Mouse (Mus musculus): Measurements from ENCODE around the gene Igf2bp2.

Igf2bp2 gene

DNA sequence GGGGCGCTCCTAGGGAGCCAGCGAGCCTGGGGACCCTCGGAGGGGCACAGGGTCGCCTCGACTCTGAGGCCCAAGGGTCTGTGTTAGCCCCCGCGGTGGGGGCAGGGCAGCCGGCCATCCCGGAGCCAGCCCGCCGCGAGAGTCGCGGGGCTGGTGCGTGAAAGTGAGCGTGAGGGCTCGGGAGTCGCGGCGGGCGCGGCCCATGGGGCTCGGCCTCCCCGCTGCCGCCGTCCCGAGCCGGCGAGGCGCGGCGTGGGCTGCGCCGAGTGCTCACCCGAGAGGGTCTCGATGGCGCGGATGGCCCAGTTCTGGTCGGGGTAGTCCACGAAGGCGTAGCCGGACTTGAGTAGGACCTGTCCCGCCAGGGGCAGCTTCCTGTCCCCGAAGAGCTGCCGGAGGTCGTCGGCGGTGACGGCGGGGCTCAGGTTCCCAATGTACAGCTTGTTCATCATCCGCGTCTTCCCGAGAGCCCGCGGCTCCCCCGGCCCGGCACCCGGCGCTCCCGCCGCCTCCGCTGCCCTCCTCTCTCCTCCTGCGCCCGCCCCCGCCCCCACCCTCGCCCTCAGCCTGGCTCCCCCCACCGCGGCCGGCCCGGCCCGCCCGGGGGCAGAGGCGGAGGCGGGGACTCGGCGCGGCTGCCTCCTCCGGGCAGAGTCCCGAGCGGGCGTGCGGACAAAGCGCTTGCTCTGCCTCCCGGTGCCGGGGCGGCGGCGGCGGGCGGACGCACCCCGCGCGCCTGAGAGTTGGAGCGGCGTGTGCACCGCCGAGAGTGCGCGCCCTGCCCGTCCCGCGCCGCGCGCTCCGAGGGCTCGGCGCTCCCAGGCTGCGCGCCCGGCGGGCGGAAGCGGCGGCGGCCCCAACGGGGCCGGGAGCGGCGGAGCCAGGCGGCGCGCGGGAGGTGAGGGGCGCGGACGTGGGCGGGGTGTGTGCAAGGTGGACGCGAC lies at the start of gene Igf2bp2:
Gene Igf2bp2 (minus strand): TSS at position 788 of the 944 bp plus-strand sequence.
- peak; percentile 71 for DNase-seq (ENCODE audit: low spot score)

GRCm38 (mm10) chr16:22203501-22203900 lies 40.4 kb upstream of the Igf2bp2 start:
- DNase-seq (ENCODE audit: low spot score), result no peak

DNA sequence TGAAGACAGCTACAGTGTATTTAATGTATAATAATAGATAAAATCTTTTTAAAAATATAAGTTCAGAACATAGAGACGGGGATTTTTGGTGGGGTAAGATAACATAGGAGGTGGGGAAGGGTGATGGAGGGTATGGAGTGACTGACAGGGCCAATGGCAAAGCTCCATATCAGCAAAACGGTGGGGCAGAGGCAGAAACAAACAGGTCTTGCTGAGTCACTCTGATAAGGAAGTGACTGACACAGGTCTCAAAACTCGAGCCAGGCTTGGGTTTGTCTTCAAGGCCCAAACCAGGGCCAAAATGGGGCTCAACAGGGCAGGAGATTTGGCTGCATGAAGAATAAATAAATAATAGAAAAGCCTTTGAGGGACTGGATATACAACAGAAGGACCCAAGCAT lies 38.8 kb upstream of the Igf2bp2 start:
- DNase-seq (ENCODE audit: low spot score), result no peak

DNA sequence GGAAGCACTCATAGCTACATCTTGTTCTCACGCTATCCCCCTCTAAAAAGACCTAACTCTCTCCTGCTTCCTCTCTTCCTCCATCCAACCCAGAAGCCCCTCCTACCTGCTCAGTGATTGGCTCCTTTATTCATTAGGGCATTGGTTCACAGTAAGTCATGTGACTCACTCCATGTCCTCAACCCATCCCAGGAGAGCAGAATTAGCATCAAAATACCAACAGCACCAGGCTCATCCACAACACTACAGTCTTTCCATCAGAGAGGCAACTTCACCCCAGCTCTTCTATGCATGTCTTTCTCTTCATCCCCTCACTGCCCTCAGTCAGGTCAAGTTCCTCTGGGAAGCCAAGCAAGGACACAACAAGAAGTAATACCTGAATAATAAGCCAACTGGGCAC lies 37.4 kb upstream of the Igf2bp2 start:
- DNase-seq (ENCODE audit: low spot score), result no peak

DNA sequence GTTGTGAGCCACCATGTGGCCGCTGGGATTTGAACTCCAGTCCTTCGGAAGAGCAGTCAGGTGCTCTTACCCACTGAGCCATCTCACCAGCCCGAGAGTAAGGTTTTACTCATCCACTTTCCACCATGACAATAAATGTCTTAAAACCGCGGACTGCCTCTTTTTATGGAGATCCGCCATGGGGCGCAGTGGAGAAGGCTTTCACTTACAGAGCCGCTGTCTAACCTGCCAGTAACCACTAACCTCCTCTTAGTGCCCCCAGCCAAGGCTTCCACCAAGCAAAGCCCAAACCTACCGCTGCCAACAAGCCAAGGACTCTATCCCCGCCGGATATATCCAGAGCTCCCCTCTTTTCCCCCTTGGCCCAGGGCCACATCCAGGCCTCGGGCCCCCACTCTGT lies 24.3 kb upstream of the Igf2bp2 start:
- no peak for DNase-seq (ENCODE audit: low spot score)

DNA sequence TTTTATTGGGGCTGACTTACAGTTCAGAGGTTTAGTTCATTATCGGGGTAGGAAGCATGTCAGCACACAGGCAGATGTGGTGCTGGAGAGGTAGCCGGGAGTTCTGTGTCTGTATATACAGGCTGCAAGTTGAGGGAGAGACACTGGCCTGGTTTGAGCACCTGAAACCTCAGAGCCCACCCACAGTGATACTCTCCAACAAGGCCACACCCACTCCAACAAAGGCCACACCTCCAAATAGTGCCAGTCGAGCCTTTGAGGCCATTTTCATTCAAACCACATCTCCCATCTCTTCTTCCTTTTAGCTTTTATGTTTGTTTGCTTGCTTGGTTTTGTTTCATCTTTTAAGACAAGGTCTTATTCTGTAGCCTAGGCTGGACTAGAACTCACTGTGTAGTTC lies 22.3 kb upstream of the Igf2bp2 start:
- no peak for DNase-seq (ENCODE audit: low spot score)

DNA sequence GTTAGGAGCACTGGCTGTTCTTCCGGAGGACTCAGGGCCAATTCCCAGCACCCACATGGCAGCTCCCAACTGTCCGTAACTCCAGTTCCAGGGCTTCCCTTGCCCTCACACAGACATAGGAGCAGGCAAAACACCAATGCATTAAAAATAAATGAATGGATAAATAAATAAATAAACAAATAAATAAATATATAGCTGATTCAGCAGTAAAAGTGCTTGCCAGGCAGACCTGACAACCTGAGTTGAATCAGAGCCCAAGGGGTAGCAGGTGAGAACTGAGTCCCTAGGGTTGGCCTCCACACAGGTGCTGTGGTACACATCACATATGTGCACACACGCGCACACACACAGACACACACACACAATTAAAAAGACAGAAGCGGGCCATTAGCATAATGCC lies 21.0 kb upstream of the Igf2bp2 start:
- no peak for DNase-seq (ENCODE audit: low spot score)

DNA sequence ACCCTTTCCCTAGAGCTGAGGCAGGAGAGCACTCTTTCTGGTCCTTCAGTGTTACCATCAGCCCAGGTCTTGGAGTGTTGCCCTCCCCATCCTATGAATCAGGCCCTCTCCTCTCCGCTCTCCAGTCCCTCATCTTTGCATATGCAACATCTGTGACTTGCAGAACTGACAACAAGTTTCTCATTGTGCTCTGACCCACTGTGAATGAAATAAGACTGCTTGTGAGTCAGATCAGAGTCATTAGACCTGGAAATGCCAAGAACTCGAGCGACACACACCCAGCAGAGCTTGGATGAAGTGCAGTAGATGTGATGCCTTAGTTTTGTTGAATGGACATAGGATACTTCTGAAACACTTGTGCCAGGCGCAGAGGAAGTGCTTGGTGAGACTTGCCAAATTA lies 19.2 kb upstream of the Igf2bp2 start:
- no peak for DNase-seq (ENCODE audit: low spot score)

- DNase-seq (ENCODE audit: low spot score), result no peak
Measured at GRCm38 (mm10) chr16:22178793-22179192, 15.7 kb upstream of the Igf2bp2 start.

DNA sequence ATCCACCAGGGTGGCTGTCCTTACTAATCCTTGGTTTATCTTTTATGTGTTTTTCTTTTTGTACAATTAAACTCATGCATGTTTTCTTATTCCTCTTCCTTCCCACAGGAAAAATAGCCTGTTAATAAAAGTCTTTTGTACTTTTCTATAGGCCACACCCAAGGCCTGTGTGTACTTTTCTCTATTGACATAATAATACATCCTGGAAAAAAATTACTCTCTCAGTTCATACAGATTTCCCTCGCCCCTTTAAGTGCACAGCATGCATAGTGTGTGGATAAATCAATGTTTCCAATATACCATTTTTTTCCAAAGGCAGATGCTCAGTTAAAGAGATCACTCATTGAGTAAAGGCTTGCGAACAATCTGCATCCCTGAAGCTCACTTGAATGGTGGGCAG lies 14.9 kb upstream of the Igf2bp2 start:
- DNase-seq (ENCODE audit: low spot score), result no peak

- no peak for DNase-seq (ENCODE audit: low spot score)
Measured at GRCm38 (mm10) chr16:22168731-22169130, 5.6 kb upstream of the Igf2bp2 start.

DNA sequence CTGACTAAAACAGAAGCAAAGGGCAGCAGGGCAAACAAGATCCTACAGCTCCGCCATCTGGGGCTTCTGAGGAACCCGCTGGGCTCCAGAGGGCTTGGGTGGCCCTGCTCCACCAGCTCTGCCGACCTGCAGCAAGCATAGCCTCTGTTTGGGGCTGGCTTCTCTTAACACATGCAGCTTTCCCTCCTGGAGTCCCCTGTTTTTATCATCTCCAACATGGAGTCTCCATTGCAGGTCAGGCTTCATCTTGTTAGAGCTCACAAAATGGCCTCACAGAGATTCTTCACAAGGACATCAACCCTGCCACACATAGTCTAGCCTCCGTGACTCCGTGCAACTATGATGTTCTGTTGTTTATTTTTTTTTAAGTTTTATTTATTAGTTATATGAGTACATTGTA lies 2.5 kb upstream of the Igf2bp2 start:
- no peak for DNase-seq (ENCODE audit: low spot score)

- DNase-seq (ENCODE audit: low spot score), result no peak
Measured at GRCm38 (mm10) chr16:22164446-22164845, 1.3 kb upstream of the Igf2bp2 start.

- peak; percentile 44 for DNase-seq (ENCODE audit: low spot score)
Measured at GRCm38 (mm10) chr16:22163456-22163851, 355 bp upstream of the Igf2bp2 start.

DNA sequence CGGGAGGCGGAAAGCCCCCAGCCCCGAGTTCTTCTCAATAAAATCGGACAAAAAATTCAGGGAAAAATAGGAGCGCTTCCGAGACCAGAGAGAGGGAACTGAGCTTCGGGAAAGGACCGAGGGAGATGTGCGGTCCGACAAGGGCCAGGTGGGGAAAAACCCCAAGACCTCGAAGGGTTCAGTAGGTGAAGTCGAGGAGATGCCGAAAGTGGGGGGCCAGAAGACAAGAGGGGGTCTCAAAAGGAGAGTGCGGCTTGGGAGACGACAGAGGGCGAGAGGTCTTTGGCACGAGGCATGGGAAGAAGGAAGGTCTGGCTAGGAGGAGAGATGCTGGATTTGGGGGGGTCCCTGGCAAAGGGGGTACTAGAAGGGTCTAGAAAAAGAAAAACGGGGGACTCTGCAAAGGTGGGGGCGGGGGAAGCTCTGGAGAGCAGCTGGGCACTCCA lies 1.0 kb downstream of the Igf2bp2 start:
- DNase-seq (ENCODE audit: low spot score), result peak; percentile 15

DNA sequence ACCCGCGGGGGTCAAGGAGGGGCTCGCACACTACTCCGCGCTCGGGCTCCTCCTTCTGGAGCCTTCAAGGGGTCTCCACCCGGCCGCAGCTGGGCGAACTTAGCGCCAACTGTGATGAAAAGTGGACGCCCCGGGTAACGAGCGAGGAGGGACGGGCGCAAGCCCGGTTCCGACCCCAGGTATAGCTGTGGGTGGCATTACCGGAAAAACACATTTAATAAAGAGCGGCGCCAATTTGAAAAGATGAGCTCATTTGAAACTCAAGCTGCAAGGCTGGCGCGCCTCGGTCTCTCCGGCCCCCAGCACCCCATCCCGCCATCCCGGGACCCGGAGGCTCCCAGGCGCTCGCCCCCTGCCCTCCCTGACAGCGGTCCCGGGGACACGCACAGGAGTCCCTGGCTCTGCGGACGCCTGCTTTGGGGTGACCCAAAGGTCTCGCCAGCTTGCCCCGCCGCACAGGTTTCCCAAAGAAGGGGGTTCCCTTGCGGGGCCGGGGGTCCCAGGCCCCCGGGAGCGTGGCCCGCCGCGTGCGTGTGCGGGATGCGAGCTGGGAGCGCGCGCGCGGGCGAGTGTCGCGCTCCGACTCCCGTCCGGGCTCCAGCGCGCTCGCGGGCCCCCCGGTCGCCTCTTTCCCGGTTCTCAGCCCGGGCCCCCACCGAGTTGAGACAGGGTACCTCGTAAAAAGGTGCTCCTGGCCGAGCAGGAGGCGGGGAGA lies 1.6 kb downstream of the Igf2bp2 start:
- DNase-seq (ENCODE audit: low spot score), result peak; percentile 28

- no peak for DNase-seq (ENCODE audit: low spot score)
Measured at GRCm38 (mm10) chr16:22160386-22161145, 2.5 kb downstream of the Igf2bp2 start.

DNA sequence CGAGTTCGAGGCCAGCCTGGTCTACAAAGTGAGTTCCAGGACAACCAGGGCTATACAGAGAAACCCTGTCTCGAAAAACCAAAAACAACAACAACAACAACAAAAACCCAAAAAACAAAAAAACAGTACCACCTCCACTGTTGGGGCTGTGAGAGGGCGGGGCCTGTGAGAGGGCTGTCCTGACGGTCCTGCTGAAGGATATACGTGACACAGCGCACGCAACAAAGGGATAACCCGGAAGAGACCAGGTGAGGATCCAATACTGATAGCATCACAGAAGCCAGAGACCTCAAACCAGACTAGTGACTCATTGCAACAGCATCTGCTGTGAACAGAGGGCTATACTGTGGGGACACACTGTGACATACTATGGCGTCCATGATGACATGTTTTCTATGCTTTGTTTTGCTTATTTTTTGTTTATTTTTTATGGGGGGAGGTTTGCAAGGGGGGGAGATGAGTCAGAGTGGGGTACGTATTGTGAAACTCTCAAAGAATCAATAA lies 10.1 kb downstream of the Igf2bp2 start:
- DNase-seq (ENCODE audit: low spot score), result no peak

DNA sequence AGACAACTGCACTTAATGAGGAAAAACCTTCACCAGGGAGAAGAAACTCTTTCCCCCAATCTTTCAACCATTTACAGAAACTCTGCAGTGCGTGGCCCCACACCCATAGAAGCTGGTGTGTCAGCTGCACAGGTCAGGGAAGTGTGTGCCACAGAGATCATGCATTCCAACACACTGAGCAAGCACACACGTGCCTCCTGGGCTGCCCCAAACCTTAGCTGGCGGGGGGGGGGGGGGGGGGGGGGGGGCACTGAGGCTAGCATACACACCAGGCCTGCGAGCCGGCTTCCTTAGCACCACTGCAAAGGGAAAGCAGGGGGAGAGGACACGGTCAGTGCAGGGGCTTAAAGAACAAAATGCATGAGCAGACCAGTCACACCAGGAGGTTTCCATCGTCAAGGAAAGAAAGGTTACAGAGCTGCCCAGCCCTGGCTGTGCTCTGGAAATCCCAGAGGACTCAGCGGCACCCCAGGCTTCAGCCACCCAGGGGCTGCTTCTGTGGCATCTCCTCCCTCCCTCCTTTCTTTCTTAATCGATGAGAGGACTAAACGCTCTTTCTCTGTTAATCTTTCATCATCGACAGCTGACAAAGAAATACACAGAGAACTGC lies 11.3 kb downstream of the Igf2bp2 start:
- DNase-seq (ENCODE audit: low spot score), result peak; percentile 40

GRCm38 (mm10) chr16:22150421-22150820 lies 12.7 kb downstream of the Igf2bp2 start:
- DNase-seq (ENCODE audit: low spot score), result no peak

DNA sequence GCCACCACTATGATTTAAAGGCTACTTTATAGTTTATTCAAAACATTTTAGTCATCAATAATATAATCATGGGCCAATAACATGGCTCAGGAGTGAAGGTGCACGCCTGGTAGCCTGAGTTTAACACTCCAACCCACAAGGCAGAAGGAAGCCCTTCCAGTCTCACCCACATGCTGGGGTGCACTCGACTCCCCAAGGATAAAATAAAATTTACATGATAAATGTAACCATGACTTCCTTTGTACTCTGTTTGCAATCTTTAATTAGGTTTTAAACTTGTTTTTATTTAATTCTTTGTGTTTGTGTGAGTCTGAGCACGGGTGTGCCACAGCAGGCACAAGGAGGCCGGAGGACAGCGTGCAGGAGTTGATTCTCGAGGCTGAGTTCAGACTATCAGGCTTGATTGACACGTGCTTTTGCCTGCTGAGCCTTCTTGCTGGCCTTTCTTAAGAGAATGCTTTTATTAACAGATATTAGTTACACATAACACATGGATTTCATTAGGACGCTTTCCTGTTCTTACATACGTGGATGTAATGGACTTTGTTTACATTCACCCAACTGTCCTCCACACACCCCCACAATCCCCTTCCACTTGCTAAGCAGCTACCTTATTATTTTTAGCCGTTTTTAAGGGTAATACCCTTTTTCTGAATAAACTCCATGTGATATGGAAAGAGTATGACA lies 13.3 kb downstream of the Igf2bp2 start:
- DNase-seq (ENCODE audit: low spot score), result no peak

Data from urinary bladder, postnatal 14 days (tissue).